Mouse (Mus musculus) heart, embryonic 12.5 days (tissue): ENCODE measurements around the gene Nop9. TPM values are rescaled to one million over a fixed set of nuclear protein-coding genes. Genes with fewer than 3 reads are reported as not detected.
"Not testable (repeated sequence)": the region's sequence is repeated elsewhere in the genome, so short reads cannot be mapped to it uniquely, and the experiment has no call there.

Experiments
- ATAC-seq: fragments of 200-750 bp; cut with Nextera tagmentation; 2 replicates; pipeline ENCODE4 v1.8.0; 2017; ENCODE audit warnings: moderate TSS enrichment, moderate library complexity; ENCODE audit not compliant: insufficient number of reproducible peaks, low FRiP score
- H3K27ac ChIP-seq: fragments of 300-500 bp; sonication (generic); 2 replicates; pipeline ENCODE4 v1.5.1; 2016; ENCODE audit warnings: mild to moderate bottlenecking, moderate library complexity; ENCODE audit not compliant: poor library complexity, severe bottlenecking
- H3K27me3 ChIP-seq: fragments of 300-500 bp; sonication (generic); replicated peaks from 2 replicates; pipeline ENCODE4 v1.6.1; 2016; ENCODE audit warnings: mild to moderate bottlenecking, moderate library complexity
- H3K36me3 ChIP-seq: fragments of 300-500 bp; sonication (generic); 2 replicates; pipeline ENCODE4 v1.6.1; 2016; ENCODE audit warnings: mild to moderate bottlenecking, moderate library complexity
- H3K4me1 ChIP-seq: fragments of 300-500 bp; sonication (generic); replicated peaks from 2 replicates; pipeline ENCODE4 v1.6.1; 2016; ENCODE audit warnings: mild to moderate bottlenecking
- H3K4me2 ChIP-seq: fragments of 300-500 bp; sonication (generic); 2 replicates; pipeline ENCODE4 v1.6.1; 2016; ENCODE audit warnings: mild to moderate bottlenecking, moderate library complexity
- H3K4me3 ChIP-seq: fragments of 300-500 bp; sonication (generic); 2 replicates; pipeline ENCODE4 v1.5.1; 2016; ENCODE audit warnings: mild to moderate bottlenecking
- H3K9ac ChIP-seq: fragments of 300-500 bp; sonication (generic); 2 replicates; pipeline ENCODE4 v1.6.1; 2016; ENCODE audit warnings: mild to moderate bottlenecking, moderate library complexity
- H3K9me3 ChIP-seq: fragments of 300-500 bp; sonication (generic); replicated peaks from 2 replicates; pipeline ENCODE4 v1.6.1; 2016; ENCODE audit warnings: mild to moderate bottlenecking, moderate library complexity
- WGBS: fragments of 180-500 bp; shearing (Covaris S2); methylation state at CpG from one replicate; pipeline ENCODE4 v1.1.7; 2016; 5-methylcytosine and 5-hydroxymethylcytosine counted together
- polyA plus RNA-seq: library from polyadenylated mRNA; unstranded; fragments of >200 nt; fragmentation: Nextera tagmentation; extraction: Ambion mirVana; gene quantifications from 2 replicates; pipeline ENCODE4 v1.2.1, GENCODE M21; 2016

Gene Nop9
- polyA plus RNA-seq, 1 experiment from 2014 or later, result 27.7 TPM

DNA sequence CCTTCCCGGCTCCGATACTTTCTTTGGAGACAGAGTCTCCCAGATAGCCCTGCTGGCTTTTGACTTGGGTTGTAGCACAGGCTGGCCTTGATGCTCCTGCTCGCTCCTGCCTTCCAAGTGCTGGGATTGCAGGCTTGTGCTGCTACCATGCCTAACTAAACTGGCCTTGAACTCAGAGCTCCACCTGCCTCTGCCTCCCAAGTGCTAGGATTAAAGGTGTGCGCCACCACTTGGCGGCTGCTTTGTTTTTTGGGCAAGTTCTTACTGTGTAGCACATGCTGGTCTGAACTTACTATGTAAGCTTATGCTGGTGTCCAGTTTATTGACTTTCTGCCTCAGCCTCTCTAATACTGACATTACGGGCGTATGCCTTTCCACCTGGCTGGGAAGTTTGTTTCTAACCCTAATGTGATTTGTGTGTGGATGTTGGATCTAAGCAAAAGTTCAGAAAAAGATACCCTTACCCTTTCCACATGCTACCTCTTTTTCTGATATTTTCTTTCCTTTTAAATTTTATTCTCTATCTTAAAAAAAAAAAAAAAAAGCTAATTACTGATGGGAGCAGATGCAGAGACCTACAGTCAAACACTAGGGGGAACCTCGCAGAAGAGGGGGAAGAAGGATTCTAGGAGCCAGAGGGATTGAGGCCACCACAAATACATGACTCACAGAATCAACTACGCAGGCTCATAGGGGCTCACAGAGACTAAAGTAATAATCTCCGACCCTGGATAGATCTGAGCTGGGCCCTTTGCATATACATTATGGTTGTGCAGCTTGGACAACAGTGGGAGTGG, 1.8 kb downstream of the Nop9 start:
- H3K9ac ChIP-seq, result no peak overlapping the region
- ATAC-seq, result no peak
- H3K4me2 ChIP-seq, result peak overlapping the region; percentile 99; the same call in 1 of the 2 replicates
- WGBS, result 89% methylated on average over 10 of the region's 10 CpGs
- no peaks in the 10 kb centered on the region for H3K27me3 ChIP-seq
- no peaks in the 10 kb centered on the region for H3K9me3 ChIP-seq
- H3K4me3 ChIP-seq, result no peak overlapping the region
- H3K36me3 ChIP-seq, result peaks cover 38% of the 10 kb centered on the region
- peaks cover 22% of the 10 kb centered on the region for H3K4me1 ChIP-seq
- H3K27ac ChIP-seq, result no peak overlapping the region

DNA sequence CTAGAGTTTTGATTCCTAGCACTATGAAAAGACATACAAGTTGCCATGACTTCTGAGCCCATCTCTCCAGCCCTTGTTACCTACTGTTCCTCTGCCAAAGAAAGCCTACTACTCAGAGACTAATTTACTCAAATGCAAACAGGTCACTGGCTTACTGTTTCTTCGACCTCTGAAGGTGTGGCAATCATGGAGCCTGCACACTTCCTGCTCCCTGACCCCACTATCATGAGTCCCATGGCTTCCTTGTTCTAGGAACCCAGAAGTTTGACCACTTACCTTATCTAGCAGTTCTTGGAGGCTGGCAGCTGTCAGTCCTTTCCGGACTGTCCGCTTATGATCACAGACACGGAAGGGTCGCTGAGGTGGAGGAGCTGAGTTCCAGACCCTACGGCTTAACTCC, 12.1 kb downstream of the Nop9 start:
- WGBS, result 34% methylated on average over 6 of the region's 6 CpGs
- H3K4me1 ChIP-seq, result peaks cover 22% of the 10 kb centered on the region
- no peak overlapping the region for H3K4me3 ChIP-seq
- H3K27me3 ChIP-seq, result peaks cover 18% of the 10 kb centered on the region
- no peaks in the 10 kb centered on the region for H3K9me3 ChIP-seq
- 0 out of 2 replicates have a peak overlapping the region, but pooled peaks have one; percentile 6 for H3K27ac ChIP-seq
- ATAC-seq, result no peak
- H3K36me3 ChIP-seq, result peaks cover 41% of the 10 kb centered on the region
- peak overlapping the region; percentile 40; the same call in 1 of the 2 replicates for H3K9ac ChIP-seq
- H3K4me2 ChIP-seq, result peak overlapping the region; percentile 54

DNA sequence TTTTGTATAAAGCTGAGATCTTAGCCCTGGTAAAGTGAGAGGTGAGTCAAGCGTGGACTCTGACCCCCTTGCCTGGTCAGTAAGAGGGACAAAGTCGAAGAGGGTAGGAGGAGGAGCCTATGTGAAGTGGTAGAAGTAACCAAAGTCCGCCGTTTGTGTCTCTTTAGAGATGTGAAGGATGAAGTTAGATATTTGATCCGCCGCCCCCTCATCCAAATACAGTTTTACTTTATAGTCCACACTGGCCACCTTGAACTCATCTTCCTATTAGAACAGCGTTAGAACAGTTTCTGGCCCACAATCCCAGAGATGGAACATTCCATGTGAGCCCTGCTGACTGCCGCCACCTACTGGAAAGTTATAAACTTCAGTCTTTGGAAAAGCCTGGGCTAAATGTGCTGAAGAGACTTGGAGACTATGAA, 12.9 kb downstream of the Nop9 start, which contains the start of gene Cideb:
Cideb (minus strand) TSS at position 96 of the 422 bp plus-strand sequence.
- peak within 1 kb of the TSS; percentile 40; the same call in 1 of the 2 replicates for H3K9ac ChIP-seq
- no peaks in the 10 kb centered on the region for H3K9me3 ChIP-seq
- WGBS, result 10% methylated on average over 8 of the region's 8 CpGs
- H3K27ac ChIP-seq, result 0 out of 2 replicates have a peak within 1 kb of the TSS, but pooled peaks have one; percentile 6
- ATAC-seq, result no peak
- H3K4me1 ChIP-seq, result peaks cover 30% of the 10 kb centered on the region
- peak within 1 kb of the TSS; percentile 54 for H3K4me2 ChIP-seq
- H3K27me3 ChIP-seq, result peaks cover 18% of the 10 kb centered on the region
- H3K4me3 ChIP-seq, result peak within 1 kb of the TSS; percentile 14
- peaks cover 33% of the 10 kb centered on the region for H3K36me3 ChIP-seq

DNA sequence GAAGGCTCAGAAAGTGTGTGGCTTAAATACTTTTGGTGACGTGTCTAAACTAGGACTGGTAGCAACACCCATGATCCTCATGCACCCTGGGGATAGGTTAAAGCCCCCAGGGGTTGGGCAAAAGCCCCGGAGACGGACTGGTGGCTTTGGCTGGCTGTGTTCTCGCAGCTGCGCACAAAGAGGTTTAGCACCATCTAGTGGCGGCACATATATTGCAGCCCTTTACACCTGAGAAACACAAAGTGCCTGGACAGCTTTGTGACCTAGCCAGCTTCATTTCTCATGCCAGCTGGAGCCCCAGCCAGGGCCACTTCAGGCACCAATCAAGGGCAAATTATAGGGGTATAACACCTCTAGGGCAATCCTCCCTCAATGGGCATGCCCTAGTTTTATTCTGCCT, 14.7 kb downstream of the Nop9 start:
- H3K4me1 ChIP-seq, result peaks cover 34% of the 10 kb centered on the region
- peaks cover 23% of the 10 kb centered on the region for H3K27me3 ChIP-seq
- peak overlapping the region; percentile 18 for H3K4me3 ChIP-seq
- ATAC-seq, H3K9ac ChIP-seq, H3K27ac ChIP-seq, H3K9me3 ChIP-seq: not testable (repeated sequence)
- peaks cover 15% of the 10 kb centered on the region for H3K36me3 ChIP-seq
- 1% methylated on average over 6 of the region's 6 CpGs for WGBS
- H3K4me2 ChIP-seq, result peak overlapping the region; percentile 64

DNA sequence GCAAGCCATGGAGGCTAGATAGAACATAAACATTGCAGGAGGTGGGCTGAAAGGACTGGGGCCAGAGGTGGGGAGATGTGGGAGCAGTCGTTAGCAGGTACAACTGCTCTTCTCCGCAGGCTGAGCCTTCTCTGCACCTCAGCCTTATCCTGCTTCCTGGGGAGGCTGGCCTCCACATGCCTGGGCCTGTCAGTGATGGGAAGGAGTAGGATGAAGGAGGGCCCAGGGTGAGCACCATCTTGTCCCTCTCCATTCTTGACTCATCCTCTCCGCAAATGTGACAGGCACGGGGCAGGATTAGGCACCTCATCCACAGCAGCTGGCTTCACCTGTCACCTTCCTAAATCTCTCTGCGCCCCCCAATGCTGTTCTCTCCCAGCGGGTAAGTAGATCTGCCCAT, 15.7 kb downstream of the Nop9 start, which contains the start of gene Ltb4r2:
Ltb4r2 (plus strand) TSS at position 266 of the 400 bp plus-strand sequence.
- Histone ChIP-seq H3K27me3 (peaks cover 31% of the 10 kb centered on the region), H3K9ac (peak within 1 kb of the TSS; percentile 80), H3K9me3 (no peaks in the 10 kb centered on the region), H3K36me3 (peaks cover 5% of the 10 kb centered on the region), H3K4me1 (peaks cover 34% of the 10 kb centered on the region), H3K27ac (no peak within 1 kb of the TSS), H3K4me2 (peak within 1 kb of the TSS; percentile 96), H3K4me3 (peak within 1 kb of the TSS; percentile 56)
- WGBS, result 69% methylated on average over 6 of the region's 6 CpGs
- ATAC-seq, result no peak

DNA sequence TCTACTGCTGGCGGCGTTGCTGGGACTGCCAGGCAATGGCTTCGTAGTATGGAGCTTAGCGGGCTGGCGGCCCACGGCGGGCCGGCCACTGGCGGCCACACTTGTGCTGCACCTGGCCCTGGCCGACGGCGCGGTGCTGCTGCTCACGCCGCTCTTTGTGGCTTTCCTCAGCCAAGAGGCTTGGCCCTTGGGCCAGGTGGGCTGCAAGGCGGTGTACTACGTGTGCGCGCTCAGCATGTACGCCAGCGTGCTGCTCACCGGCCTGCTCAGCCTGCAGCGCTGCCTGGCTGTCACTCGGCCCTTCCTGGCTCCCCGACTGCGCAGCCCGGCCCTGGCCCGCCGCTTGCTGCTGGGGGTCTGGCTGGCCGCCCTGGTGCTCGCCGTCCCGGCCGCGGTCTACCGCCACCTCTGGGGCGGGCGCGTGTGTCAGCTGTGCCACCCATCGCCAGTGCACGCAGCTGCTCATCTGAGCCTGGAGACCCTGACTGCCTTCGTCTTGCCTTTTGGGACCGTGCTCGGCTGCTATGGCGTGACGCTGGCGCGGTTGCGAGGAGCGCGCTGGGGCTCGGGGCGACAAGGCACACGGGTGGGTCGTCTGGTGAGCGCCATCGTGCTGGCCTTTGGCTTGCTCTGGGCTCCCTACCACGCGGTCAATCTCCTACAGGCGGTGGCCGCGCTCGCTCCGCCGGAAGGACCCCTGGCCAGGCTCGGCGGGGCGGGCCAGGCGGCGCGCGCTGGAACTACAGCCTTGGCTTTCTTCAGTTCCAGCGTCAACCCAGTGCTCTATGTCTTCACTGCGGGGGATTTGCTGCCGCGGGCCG, 16.7 kb downstream of the Nop9 start:
- under 1% methylated on average over 76 of the region's 77 CpGs for WGBS
- no peaks in the 10 kb centered on the region for H3K9me3 ChIP-seq

DNA sequence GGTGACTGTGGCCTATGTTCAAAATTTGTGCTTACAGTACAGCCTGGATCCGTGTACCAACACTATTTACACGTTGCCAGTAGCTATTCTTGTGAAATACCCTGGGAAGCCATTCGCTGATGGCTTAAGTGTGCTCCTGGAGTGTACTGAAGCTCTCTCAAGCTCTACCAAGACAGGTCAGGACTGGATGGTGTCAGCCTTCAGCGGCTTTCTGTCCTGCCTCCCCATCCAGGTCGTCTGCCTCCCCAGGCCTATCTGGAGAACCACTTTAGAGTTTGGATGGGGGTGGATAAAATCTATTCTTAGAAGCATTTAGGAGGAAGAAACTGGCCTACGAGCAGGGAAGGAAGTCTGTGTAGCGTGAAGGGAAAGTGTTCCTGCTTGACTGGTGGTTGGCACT, 17.7 kb downstream of the Nop9 start:
- Histone ChIP-seq H3K4me2 (peak overlapping the region; percentile 96; the same call in 1 of the 2 replicates), H3K4me3 (no peak overlapping the region; the same call in 1 of the 2 replicates), H3K9me3 (no peaks in the 10 kb centered on the region), H3K36me3 (no peaks in the 10 kb centered on the region), H3K27ac (peak overlapping the region; percentile 53; the same call in 1 of the 2 replicates), H3K9ac (0 out of 2 replicates have a peak overlapping the region, but pooled peaks have one; percentile 80), H3K4me1 (peaks cover 34% of the 10 kb centered on the region), H3K27me3 (peaks cover 44% of the 10 kb centered on the region)
- 28% methylated on average over 7 of the region's 7 CpGs for WGBS
- ATAC-seq, result no peak

More for the DNA sequence above, 16.7 kb downstream of the Nop9 start:
- peak; percentile 65 for ATAC-seq
- H3K27ac ChIP-seq, result no peak overlapping the region
- H3K36me3 ChIP-seq, result no peaks in the 10 kb centered on the region
- peak overlapping the region; percentile 96 for H3K4me2 ChIP-seq
- peak overlapping the region; percentile 56 for H3K4me3 ChIP-seq
- peak overlapping the region; percentile 80 for H3K9ac ChIP-seq
- peaks cover 35% of the 10 kb centered on the region for H3K4me1 ChIP-seq
- H3K27me3 ChIP-seq, result peaks cover 38% of the 10 kb centered on the region

DNA sequence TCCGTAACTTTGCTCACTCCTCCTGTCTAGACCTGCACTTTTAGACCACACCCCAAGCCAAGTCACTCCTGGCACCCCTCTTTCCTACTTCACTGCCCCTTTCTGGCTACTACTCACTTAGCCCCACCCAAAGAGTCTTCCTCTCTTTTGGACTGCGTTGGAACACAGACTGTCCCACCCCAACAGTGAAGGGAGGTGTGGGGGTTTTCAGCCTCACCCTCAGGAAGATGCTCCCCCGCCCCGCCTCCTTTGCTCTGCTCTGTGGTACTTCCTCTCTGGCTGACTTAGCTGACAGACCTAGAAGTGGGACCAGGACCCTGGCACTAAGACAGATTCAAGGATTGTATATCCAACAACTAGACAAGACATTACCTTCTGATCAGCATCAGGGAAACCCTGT, 20.2 kb downstream of the Nop9 start, which contains the start of gene Ltb4r1:
Ltb4r1 (plus strand) TSS at position 267 of the 400 bp plus-strand sequence.
- Histone ChIP-seq H3K27ac (no peak within 1 kb of the TSS), H3K9ac (no peak within 1 kb of the TSS), H3K36me3 (0 out of 2 replicates have a peak, but pooled peaks cover 4% of the 10 kb centered on the region), H3K27me3 (peaks cover 58% of the 10 kb centered on the region), H3K9me3 (no peaks in the 10 kb centered on the region), H3K4me1 (peaks cover 31% of the 10 kb centered on the region), H3K4me2 (no peak within 1 kb of the TSS), H3K4me3 (no peak within 1 kb of the TSS)
- ATAC-seq, result no peak
- 66% methylated on average over 4 of the region's 4 CpGs for WGBS

DNA sequence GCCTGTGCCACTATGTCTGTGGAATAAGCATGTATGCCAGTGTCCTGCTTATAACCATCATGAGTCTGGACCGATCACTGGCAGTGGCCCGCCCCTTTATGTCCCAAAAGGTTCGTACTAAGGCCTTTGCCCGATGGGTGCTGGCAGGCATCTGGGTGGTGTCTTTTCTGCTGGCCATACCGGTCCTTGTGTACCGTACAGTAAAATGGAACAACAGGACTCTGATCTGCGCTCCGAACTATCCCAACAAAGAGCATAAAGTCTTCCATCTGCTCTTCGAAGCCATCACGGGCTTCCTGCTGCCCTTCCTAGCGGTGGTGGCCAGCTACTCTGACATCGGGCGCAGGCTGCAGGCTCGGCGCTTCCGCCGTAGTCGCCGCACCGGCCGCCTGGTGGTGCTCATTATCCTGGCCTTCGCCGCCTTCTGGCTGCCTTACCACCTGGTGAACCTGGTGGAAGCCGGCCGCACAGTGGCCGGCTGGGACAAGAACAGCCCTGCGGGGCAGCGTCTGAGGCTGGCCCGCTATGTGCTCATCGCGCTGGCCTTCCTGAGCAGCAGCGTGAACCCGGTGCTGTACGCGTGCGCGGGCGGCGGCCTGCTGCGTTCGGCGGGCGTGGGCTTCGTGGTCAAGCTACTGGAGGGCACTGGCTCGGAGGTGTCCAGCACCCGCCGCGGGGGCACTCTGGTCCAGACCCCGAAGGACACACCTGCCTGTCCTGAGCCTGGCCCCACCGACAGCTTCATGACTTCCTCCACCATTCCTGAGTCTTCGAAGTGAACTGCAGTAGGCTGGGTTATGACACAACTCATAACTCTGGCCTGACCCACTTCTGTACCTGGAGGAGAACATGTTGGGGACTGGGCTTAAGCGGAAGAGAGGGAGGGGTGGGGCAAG, 22.3 kb downstream of the Nop9 start:
- H3K9ac ChIP-seq, result peak overlapping the region; percentile 68
- peak overlapping the region; percentile 42 for H3K4me3 ChIP-seq
- WGBS, result 12% methylated on average over 52 of the region's 52 CpGs
- H3K27ac ChIP-seq, result no peak overlapping the region
- H3K9me3 ChIP-seq, result no peaks in the 10 kb centered on the region
- H3K36me3 ChIP-seq, result 0 out of 2 replicates have a peak, but pooled peaks cover 4% of the 10 kb centered on the region
- H3K4me1 ChIP-seq, result peaks cover 22% of the 10 kb centered on the region
- peaks cover 44% of the 10 kb centered on the region for H3K27me3 ChIP-seq
- ATAC-seq, result peak; percentile 41; the same call in 1 of the 2 replicates
- H3K4me2 ChIP-seq, result peak overlapping the region; percentile 80

DNA sequence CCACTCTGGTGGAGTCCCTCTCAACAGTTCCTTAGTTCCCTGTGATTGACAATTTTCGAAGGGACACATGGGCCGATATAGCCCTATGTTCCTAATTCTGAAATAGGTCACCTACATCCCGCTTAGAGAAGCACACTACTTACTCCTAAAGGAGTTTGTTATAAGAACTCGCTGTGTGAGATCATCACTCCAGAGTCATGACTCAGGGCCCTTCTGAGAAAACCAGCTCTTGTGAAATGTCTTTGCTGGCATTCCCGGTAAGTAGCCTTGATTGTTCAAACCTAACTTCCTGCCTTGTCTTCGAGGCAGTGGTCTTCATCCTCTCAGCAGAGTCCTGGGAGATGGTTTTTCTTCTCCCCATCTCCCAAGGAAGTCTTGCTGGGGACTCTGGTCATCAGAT, 23.1 kb downstream of the Nop9 start:
- Histone ChIP-seq H3K27ac (no peak overlapping the region), H3K4me2 (no peak overlapping the region; the same call in 1 of the 2 replicates), H3K36me3 (0 out of 2 replicates have a peak, but pooled peaks cover 9% of the 10 kb centered on the region), H3K4me1 (peaks cover 14% of the 10 kb centered on the region), H3K9me3 (no peaks in the 10 kb centered on the region), H3K9ac (no peak overlapping the region), H3K27me3 (peaks cover 44% of the 10 kb centered on the region), H3K4me3 (no peak overlapping the region)
- 78% methylated on average over 6 of the region's 6 CpGs for WGBS
- no peak for ATAC-seq
